Mouse (Mus musculus): ENCODE measurements at regions not wholly inside any gene's neighbourhood (a gene's known extent, or its start where the extent isn't known, plus 50 kb on each side); places are given as distances from the start of the nearest gene placed in this dataset.
"Not testable (repeated sequence)": the region's sequence is repeated elsewhere in the genome, so short reads cannot be mapped to it uniquely, and the experiment has no call there.

DNA sequence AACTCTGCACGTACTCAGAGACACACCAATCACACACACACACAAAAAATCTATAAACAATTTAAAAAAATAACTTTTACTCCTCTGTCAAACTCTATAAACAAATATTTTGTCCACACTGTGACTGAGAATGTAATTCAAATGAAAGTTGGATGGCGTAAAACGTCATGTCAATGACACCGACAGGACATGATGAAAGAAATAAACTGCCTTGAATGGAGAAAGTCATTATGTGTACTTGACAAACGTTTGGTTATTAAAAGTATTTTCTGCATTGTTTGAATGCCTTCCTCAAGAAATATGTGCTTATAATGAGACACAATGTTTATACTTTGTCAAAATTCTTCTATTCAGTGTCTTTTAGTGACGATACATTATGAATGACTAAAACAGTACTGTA, 1171.6 kb upstream of the Pcdh20 start:
- Histone ChIP-seq H3K4me2 (replicated peaks; ENCODE audit: low read depth, low read length) (no peak overlapping the region), H3K4me3 (ENCODE audit: low read length) (no peak overlapping the region), H3K27ac (ENCODE audit: low read length) (no peak overlapping the region), H3K36me3 (ENCODE audit: insufficient read depth, low read length) (no peaks in the 10 kb centered on the region), H3K9ac (replicated peaks; ENCODE audit: low read length) (no peak overlapping the region), H3K4me1 (ENCODE audit: insufficient read depth, low read length) (no peaks in the 10 kb centered on the region), H3K27me3 (ENCODE audit: insufficient read depth, low read length) (no peaks in the 10 kb centered on the region), H3K9me3 (ENCODE audit: low read length) (no peaks in the 10 kb centered on the region)
- ATAC-seq (ENCODE audit: low FRiP score, low TSS enrichment): no peak
- 72% methylated on average over 6 of the region's 6 CpGs for WGBS

DNA sequence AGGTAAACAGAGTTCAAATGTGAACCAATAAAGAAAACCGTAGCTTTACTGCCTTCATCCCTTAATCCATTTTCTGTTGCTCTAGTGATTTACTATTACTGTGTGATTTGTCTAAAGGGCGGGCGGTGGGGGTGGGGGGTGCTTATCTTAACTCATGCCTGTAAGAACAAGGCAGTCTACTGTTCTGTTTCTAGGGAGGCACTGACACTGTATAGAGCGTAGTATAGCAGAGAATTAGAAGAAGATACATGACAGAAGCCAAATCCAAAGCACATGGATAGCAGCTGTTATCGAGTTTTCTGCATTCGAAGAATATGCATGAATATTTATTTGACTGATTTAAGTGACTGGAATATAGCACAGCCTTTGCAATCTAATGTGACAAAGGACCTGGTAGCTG, 1168.1 kb upstream of the Pcdh20 start:
- Histone ChIP-seq H3K27ac (ENCODE audit: low read length) (no peak overlapping the region), H3K4me2 (replicated peaks; ENCODE audit: low read depth, low read length) (no peak overlapping the region), H3K9me3 (ENCODE audit: low read length) (no peaks in the 10 kb centered on the region), H3K9ac (replicated peaks; ENCODE audit: low read length) (no peak overlapping the region), H3K27me3 (ENCODE audit: insufficient read depth, low read length) (no peaks in the 10 kb centered on the region), H3K4me1 (ENCODE audit: insufficient read depth, low read length) (no peaks in the 10 kb centered on the region), H3K36me3 (ENCODE audit: insufficient read depth, low read length) (no peaks in the 10 kb centered on the region), H3K4me3 (ENCODE audit: low read length) (no peak overlapping the region)
- no peak for ATAC-seq (ENCODE audit: low FRiP score, low TSS enrichment)
- WGBS: 78% methylated on average over 6 of the region's 6 CpGs

DNA sequence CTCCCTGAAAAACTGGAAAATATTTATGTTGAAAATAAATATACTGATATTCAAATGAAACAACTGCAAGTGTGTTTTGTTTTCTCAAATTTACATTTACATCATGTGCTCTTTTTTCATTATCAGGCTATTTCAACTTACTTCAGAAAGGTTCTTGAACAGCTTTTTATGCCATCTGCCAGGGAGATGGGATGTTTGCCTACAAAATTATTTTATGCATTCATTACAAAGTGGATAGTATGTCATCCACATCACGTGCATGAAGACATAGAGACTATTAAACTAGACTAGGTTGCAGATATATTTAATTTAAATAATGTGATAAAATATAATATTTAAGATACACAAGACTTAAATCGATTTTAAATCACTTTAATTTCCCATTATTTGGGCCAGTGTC, 1165.5 kb upstream of the Pcdh20 start:
- H3K4me1 ChIP-seq (ENCODE audit: insufficient read depth, low read length): no peaks in the 10 kb centered on the region
- H3K4me2 ChIP-seq (replicated peaks; ENCODE audit: low read depth, low read length): no peak overlapping the region
- H3K27me3 ChIP-seq (ENCODE audit: insufficient read depth, low read length): no peaks in the 10 kb centered on the region
- WGBS: 76% methylated on average over 2 of the region's 2 CpGs
- no peaks in the 10 kb centered on the region for H3K9me3 ChIP-seq (ENCODE audit: low read length)
- ATAC-seq (ENCODE audit: low FRiP score, low TSS enrichment): no peak
- no peak overlapping the region for H3K27ac ChIP-seq (ENCODE audit: low read length)
- no peak overlapping the region for H3K9ac ChIP-seq (replicated peaks; ENCODE audit: low read length)
- no peak overlapping the region for H3K4me3 ChIP-seq (ENCODE audit: low read length)
- no peaks in the 10 kb centered on the region for H3K36me3 ChIP-seq (ENCODE audit: insufficient read depth, low read length)

DNA sequence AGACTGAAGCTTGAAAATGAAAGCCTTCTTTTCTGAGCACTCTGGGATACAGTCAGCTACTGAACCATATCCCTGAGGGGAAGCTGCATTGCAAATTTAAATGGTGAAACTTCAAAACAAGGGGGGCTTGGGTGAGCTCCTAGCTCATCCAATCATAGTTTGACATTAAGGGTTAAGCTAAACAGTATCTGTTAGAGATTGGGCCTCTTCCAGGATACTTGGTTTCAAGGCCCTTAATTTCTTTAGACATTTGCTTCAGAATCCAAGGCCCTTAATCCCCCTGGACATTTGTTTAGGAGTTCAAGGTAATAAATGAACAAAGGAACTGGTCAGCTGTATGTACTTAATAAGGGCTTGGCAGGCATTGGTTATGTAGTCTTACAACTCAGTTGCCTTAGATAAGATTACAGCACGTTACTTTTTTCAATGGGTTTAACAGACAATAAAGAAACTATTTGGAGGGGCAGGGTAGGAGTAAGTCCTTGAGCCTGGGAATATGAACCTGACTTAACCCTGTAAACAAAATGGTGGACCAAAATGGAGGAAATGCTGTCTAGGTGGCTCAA, 1163.4 kb upstream of the Pcdh20 start:
- H3K27me3 ChIP-seq (ENCODE audit: insufficient read depth, low read length): no peaks in the 10 kb centered on the region
- 40% methylated on average over 1 of the region's 1 CpGs for WGBS
- no peaks in the 10 kb centered on the region for H3K9me3 ChIP-seq (ENCODE audit: low read length)
- no peak overlapping the region for H3K27ac ChIP-seq (ENCODE audit: low read length)
- ATAC-seq (ENCODE audit: low FRiP score, low TSS enrichment): no peak
- no peaks in the 10 kb centered on the region for H3K4me1 ChIP-seq (ENCODE audit: insufficient read depth, low read length)
- H3K4me2 ChIP-seq (replicated peaks; ENCODE audit: low read depth, low read length): no peak overlapping the region
- no peak overlapping the region for H3K9ac ChIP-seq (replicated peaks; ENCODE audit: low read length)
- H3K36me3 ChIP-seq (ENCODE audit: insufficient read depth, low read length): no peaks in the 10 kb centered on the region
- no peak overlapping the region for H3K4me3 ChIP-seq (ENCODE audit: low read length)

DNA sequence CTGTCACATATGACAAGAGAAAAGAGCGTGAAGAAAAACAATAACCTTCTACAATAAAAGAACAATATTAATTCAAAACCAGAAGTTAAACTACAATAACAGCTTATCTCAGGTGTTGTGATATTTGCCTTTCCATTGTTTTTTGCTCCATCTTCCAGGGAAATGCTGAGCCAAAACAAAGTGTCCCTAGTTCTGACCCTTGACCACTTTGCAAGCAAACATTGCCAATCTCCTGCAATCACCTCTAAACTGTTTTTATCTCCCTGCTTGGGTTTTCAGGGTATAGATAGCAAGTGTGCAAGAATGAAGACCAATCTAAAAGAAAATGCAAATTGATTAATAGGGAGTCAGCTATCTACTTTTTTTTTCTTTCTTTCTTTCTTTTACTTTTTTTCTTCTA, 1162.5 kb upstream of the Pcdh20 start:
- H3K9ac ChIP-seq (replicated peaks; ENCODE audit: low read length): no peak overlapping the region
- no peaks in the 10 kb centered on the region for H3K4me1 ChIP-seq (ENCODE audit: insufficient read depth, low read length)
- no peaks in the 10 kb centered on the region for H3K9me3 ChIP-seq (ENCODE audit: low read length)
- H3K27ac ChIP-seq (ENCODE audit: low read length): no peak overlapping the region
- H3K27me3 ChIP-seq (ENCODE audit: insufficient read depth, low read length): no peaks in the 10 kb centered on the region
- no peak overlapping the region for H3K4me2 ChIP-seq (replicated peaks; ENCODE audit: low read depth, low read length)
- H3K4me3 ChIP-seq (ENCODE audit: low read length): no peak overlapping the region
- H3K36me3 ChIP-seq (ENCODE audit: insufficient read depth, low read length): no peaks in the 10 kb centered on the region
- WGBS: 84% methylated on average over 1 of the region's 1 CpGs
- ATAC-seq (ENCODE audit: low FRiP score, low TSS enrichment): no peak

DNA sequence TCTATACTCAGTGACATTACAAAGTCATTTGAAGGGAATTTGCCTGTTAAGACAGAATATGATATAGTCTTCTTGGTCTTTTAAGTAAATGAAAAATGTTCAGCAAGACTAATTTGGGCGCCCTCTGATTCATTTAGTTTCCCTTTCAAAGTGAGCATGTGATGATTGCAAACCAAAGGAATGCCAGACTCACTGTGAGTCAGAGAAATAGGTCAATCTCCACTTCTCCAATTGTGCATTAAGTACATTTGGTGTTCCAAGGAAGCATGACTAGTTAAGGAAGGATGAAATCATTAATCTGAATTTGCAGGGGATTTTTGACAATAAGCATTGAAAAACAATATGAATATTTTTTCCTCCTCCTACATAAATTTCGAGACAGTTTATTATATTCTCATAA, 1139.5 kb upstream of the Pcdh20 start:
- no peaks in the 10 kb centered on the region for H3K36me3 ChIP-seq (ENCODE audit: insufficient read depth, low read length)
- H3K27me3 ChIP-seq (ENCODE audit: insufficient read depth, low read length): no peaks in the 10 kb centered on the region
- no peak overlapping the region for H3K9ac ChIP-seq (replicated peaks; ENCODE audit: low read length)
- H3K4me3 ChIP-seq (ENCODE audit: low read length): no peak overlapping the region
- no peaks in the 10 kb centered on the region for H3K4me1 ChIP-seq (ENCODE audit: insufficient read depth, low read length)
- H3K9me3 ChIP-seq (ENCODE audit: low read length): no peaks in the 10 kb centered on the region
- WGBS: 61% methylated on average over 2 of the region's 2 CpGs
- ATAC-seq (ENCODE audit: low FRiP score, low TSS enrichment): no peak
- no peak overlapping the region for H3K4me2 ChIP-seq (replicated peaks; ENCODE audit: low read depth, low read length)
- H3K27ac ChIP-seq (ENCODE audit: low read length): no peak overlapping the region

DNA sequence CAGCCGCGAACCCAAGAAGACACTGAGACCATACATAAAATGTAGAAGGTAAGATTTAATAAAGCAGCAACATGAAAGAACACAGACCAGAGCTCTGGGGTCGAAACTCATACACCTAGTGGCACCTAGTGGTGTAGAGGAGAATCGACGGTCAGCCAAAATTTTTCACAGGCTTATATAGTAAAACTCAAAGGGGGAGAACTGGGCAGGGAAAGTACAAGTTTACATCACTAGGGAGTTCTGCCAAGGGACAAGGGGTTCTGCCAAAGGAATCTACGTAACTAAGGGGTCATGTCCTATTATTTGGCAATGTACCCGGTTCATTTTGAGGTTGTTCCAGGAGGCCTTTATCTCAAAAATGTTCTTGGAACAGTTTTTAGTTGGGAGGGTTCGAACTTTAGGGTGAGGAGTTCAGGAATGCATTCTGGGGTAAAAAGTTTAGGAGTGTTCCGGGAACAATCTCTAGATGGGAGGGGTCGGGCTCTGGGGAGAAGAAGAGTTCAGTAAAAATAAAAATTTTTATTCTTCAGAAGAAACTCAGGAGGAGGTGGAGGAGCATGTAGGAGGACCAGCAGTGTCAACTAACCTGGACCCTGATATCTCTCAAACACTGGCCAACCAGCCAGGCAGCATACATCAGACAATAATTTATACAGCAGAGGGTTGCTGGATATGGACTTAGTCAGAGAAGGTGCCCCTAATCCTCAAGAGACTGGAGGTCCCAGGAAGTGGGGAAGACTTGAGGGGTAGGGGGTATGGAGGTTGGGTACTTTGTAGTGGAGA, 1138.7 kb upstream of the Pcdh20 start:
- not testable (repeated sequence) for H3K27me3 ChIP-seq (ENCODE audit: insufficient read depth, low read length); H3K36me3 ChIP-seq (ENCODE audit: insufficient read depth, low read length); H3K4me2 ChIP-seq (replicated peaks; ENCODE audit: low read depth, low read length); H3K4me3 ChIP-seq (ENCODE audit: low read length); H3K9me3 ChIP-seq (ENCODE audit: low read length); H3K4me1 ChIP-seq (ENCODE audit: insufficient read depth, low read length); H3K9ac ChIP-seq (replicated peaks; ENCODE audit: low read length)
- peak overlapping the region; percentile 40; the same call in 1 of the 2 replicates for H3K27ac ChIP-seq (ENCODE audit: low read length)
- WGBS: 37% methylated on average over 8 of the region's 10 CpGs
- peak; percentile 71 for ATAC-seq (ENCODE audit: low FRiP score, low TSS enrichment)

DNA sequence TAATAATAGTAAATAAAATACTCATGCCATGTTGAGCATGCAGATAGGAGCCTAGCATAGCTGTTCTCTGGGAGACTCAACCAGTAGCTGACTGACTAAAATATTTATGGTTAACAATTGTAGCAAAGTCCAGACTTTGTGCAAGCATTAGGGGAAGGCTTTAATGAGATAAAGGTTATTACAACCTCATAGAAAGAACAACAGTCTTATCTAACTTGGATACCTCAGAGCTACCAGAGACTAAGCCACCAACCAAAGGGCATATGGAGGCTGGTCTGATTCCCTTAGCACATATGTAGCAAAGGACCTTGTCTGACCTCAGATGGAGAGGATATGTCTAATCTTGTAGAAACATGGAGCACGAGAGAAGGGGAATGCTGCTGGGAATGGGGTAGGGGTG, 1136.4 kb upstream of the Pcdh20 start:
- H3K4me3 ChIP-seq (ENCODE audit: low read length): no peak overlapping the region
- no peaks in the 10 kb centered on the region for H3K4me1 ChIP-seq (ENCODE audit: insufficient read depth, low read length)
- no peaks in the 10 kb centered on the region for H3K36me3 ChIP-seq (ENCODE audit: insufficient read depth, low read length)
- no peak for ATAC-seq (ENCODE audit: low FRiP score, low TSS enrichment)
- H3K9ac ChIP-seq (replicated peaks; ENCODE audit: low read length): no peak overlapping the region
- H3K27ac ChIP-seq (ENCODE audit: low read length): no peak overlapping the region
- WGBS: 86% methylated on average over 1 of the region's 1 CpGs
- H3K4me2 ChIP-seq (replicated peaks; ENCODE audit: low read depth, low read length): no peak overlapping the region
- H3K27me3 ChIP-seq (ENCODE audit: insufficient read depth, low read length): no peaks in the 10 kb centered on the region
- H3K9me3 ChIP-seq (ENCODE audit: low read length): no peaks in the 10 kb centered on the region

DNA sequence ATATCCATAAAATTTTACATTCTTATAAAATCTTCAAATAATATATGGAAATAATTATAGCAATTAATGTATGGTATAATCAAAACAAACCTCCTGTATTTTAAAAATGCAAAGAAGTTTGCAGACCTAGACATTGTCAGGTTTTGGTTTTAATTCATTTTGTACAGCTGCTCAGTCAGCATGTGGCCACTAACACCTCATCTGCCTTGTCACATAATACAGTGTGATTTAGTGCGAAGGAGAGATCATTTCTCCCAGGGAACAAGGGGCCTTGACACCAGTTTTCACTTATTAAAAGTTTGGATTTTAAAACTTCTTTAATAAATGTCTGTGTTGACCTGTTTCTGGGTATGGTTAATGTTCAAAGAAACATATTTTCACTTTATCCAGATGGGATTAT, 1126.6 kb upstream of the Pcdh20 start:
- 83% methylated on average over 1 of the region's 1 CpGs for WGBS
- ATAC-seq (ENCODE audit: low FRiP score, low TSS enrichment): no peak
- Histone ChIP-seq H3K27me3 (ENCODE audit: insufficient read depth, low read length) (no peaks in the 10 kb centered on the region), H3K9me3 (ENCODE audit: low read length) (no peaks in the 10 kb centered on the region), H3K27ac (ENCODE audit: low read length) (no peak overlapping the region), H3K4me2 (replicated peaks; ENCODE audit: low read depth, low read length) (no peak overlapping the region), H3K4me1 (ENCODE audit: insufficient read depth, low read length) (no peaks in the 10 kb centered on the region), H3K36me3 (ENCODE audit: insufficient read depth, low read length) (no peaks in the 10 kb centered on the region), H3K9ac (replicated peaks; ENCODE audit: low read length) (no peak overlapping the region), H3K4me3 (ENCODE audit: low read length) (no peak overlapping the region)

DNA sequence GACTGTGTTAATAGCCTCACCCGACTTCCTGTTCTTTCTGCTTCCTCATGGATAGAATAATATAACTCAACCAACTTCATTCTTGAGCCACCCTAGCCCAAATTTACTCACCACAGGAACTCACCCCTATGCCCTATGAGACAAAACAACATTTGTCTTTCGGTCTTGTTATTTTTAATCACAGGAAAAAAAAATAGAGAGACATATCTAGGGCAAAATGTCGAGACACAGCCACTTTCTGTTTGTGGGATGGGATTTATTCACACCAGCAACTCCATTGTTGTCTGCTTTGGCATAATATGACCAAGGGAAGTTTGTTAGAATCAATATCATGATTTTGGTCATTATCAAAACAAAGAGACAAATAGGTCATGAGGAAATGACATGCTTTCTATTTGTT, 1102.4 kb upstream of the Pcdh20 start:
- no peak for ATAC-seq (ENCODE audit: low FRiP score, low TSS enrichment)
- H3K9ac ChIP-seq (replicated peaks; ENCODE audit: low read length): no peak overlapping the region
- H3K27ac ChIP-seq (ENCODE audit: low read length): no peak overlapping the region
- no peaks in the 10 kb centered on the region for H3K4me1 ChIP-seq (ENCODE audit: insufficient read depth, low read length)
- H3K36me3 ChIP-seq (ENCODE audit: insufficient read depth, low read length): no peaks in the 10 kb centered on the region
- H3K4me3 ChIP-seq (ENCODE audit: low read length): no peak overlapping the region
- H3K9me3 ChIP-seq (ENCODE audit: low read length): no peaks in the 10 kb centered on the region
- no peaks in the 10 kb centered on the region for H3K27me3 ChIP-seq (ENCODE audit: insufficient read depth, low read length)
- no peak overlapping the region for H3K4me2 ChIP-seq (replicated peaks; ENCODE audit: low read depth, low read length)
- WGBS: 48% methylated on average over 3 of the region's 3 CpGs
